Mouse (Mus musculus) hematopoietic stem cell, adult 5-6 weeks (primary cell): ENCODE measurements around the gene Trex1. TPM values are rescaled to one million over a fixed set of nuclear protein-coding genes. Genes with fewer than 3 reads are reported as not detected.

Experiments used
- ATAC-seq, 2 experiments: fragments of 125-278 bp in 1 of 2; replicated peaks in 1 of 2; 2 replicates each; pipeline ENCODE4 v1.8.0; 2016 to 2017; ENCODE audit warnings: inconsistent platforms in 2 of 2, mild to moderate bottlenecking in 2 of 2, moderate number of reproducible peaks in 2 of 2, low read depth in 1 of 2, moderate TSS enrichment in 1 of 2; ENCODE audit not compliant: low FRiP score in 2 of 2, poor library complexity in 2 of 2, severe bottlenecking in 2 of 2, insufficient read depth in 1 of 2, low TSS enrichment in 1 of 2
- total RNA-seq: library from RNA; stranded (forward); fragments of 172-1452, 232-1000 nt; gene quantifications from 2 replicates; pipeline ENCODE4 v1.2.3, GENCODE M21; 2017

The Trex1 gene
- total RNA-seq, 1 experiment from 2014 or later: 5.9 TPM

GRCm38 (mm10) chr9:109093786-109094552, 34.4 kb upstream of the Trex1 start:
- ATAC-seq: no peak

DNA sequence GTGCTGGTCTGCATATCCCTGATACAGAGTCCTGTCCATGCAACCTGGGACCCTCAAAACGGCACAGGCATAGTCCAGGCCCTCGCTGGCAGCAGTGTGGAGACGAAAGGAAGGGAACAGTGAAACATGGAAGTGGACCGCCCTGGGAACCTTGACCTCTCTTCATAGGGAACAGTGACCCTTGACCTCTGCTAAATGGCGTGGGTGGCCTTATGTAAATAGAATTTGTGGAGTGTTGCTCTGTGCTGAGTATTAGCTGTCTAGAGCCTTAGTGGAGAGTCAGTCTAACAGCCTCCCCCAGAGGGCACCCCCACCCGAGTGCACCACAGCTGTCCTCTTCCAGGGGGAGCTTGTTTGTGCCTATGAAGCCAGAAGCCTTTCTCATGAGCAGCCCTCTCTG, 33.3 kb upstream of the Trex1 start:
- no peak for ATAC-seq

DNA sequence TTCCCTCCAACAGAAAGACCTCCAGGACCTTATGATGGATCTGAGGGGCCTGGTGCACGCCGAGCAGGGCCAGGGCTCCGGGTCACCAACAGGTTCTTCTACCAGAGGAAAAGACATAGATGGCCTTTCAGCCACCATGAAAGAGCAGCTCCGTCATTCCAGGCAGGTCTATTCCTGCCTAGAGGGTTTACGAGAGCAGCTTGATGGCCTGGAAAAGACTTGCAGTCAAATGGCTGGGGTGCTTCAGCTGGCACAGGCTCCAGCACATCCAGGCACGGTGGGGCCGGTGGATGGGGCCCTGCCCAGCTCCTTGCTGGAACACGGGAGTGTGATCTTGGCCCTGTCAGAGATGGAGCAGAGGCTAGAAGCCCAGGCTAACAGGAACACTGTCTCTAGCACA, 32.3 kb upstream of the Trex1 start:
- no peak for ATAC-seq

- ATAC-seq: no peak
These were observed 30.9 kb upstream of the Trex1 start for GRCm38 (mm10) chr9:109090446-109090845.

DNA sequence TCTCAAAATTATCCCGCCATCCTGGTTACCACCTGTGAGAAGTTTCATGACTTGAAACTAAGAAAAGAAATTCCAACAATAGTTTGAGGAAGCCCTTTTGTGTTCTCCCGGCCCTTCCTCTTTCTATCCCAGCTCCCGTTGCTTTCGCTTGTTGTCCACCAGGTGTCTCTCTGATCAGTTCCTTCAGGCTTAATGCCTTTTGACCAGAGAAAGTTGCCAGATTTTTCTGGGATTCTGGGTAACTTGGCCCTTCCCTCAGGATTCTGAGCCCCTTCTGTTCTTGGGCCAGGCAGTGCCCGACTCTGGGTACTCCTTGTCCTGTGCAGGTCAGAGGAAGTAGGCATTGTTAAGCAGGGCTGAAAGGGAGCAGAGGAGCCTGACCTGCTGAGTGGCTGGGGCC, 28.5 kb upstream of the Trex1 start:
- ATAC-seq: peak in 1 of 2 experiments; percentile 40; a peak in 1 of 4 replicates

DNA sequence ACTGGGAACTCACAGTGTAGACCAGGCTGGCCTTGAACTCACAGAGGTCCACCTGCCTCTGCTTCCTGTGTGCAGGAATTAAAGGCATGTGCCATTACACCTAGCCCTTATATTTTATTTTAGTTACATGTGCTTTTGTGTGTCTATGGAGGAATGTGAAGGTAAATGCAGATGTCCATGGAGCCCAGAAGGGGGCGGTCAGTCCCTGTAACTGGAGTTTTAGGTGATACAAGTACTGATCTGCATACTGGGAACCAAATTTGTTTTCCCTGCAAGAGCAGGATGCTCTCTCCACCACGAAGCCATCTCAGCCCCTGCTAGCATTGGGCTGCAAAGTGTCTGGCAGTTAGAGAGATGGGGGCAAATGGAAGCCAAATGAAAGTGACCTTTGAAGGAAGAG, 25.4 kb upstream of the Trex1 start:
- no peak for ATAC-seq

DNA sequence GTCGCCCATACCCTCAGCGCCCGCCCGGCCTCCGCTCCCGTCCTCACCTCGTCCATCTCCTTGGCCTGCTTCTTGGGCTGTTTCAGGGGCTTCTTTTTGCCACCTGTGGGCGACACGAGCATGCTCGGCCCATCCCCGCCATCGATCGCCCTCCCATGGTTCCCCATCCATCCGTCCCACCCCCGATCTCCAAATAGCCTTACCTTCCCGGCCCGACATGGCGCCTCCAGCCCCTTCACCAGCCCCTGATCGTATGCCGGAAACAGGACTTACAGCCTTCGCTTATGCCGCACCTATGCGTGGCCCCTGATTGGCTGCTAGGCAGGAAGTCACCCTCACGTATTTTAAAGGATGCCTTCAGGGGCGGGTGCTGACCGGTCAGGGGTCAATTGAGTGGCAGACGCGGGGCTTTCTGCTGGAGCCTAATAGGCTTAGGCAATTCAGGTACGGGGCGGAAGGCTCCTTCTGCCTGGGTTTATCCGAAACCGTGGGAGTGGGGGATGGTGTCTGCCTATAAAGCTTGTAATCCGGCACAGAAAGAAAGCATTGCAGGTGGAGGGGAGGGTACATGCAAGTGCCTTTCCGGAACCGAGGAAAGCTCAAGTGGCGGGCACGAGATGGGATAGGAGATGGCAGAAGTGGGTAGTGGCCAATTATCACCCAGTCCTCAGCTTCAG, 22.7 kb upstream of the Trex1 start, which contains the start of the genes Ccdc51 and Tma7:
Gene Ccdc51 (plus strand): TSS at position 370 of the 677 bp plus-strand sequence.
Gene Tma7 (minus strand): TSS at position 464 of the 677 bp plus-strand sequence.
- ATAC-seq: peak; percentile 98 to 99

DNA sequence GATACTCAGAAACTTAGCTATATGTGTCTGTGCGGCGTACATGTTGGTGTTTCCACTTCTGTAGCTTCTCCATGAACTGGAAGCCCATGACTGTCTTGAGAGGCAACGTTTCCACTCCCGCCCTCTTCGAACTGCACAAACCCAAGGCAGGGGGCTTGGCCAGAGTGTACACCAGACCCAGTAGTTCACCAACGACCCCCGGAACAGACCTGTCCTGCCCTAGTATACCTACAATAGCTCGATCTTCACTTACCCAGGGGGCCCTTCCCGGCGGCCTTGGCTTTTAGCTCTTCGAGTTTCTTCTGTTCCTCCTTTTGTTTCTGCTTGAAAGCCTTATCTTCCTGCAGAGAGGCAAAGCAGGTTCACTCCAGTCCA, 22.2 kb upstream of the Trex1 start:
- ATAC-seq: no peak

DNA sequence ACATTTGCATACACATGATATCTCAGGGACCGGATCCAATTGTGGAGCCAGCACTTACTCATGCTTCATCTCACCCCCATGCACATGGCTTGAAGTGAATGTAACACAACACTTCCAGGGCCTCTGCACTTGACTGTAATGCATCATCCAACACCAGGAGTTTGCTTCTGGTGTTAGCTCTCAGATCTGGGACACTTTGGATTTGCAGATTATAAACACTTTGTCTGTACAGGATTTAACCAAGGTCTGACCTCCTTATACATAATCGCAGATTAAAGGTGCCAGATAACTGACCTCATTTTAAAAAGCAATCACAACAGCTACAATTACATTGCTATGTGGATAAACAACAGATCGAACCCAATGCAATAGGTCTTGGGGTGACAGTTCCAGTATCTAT, 21.0 kb upstream of the Trex1 start:
- ATAC-seq: no peak

DNA sequence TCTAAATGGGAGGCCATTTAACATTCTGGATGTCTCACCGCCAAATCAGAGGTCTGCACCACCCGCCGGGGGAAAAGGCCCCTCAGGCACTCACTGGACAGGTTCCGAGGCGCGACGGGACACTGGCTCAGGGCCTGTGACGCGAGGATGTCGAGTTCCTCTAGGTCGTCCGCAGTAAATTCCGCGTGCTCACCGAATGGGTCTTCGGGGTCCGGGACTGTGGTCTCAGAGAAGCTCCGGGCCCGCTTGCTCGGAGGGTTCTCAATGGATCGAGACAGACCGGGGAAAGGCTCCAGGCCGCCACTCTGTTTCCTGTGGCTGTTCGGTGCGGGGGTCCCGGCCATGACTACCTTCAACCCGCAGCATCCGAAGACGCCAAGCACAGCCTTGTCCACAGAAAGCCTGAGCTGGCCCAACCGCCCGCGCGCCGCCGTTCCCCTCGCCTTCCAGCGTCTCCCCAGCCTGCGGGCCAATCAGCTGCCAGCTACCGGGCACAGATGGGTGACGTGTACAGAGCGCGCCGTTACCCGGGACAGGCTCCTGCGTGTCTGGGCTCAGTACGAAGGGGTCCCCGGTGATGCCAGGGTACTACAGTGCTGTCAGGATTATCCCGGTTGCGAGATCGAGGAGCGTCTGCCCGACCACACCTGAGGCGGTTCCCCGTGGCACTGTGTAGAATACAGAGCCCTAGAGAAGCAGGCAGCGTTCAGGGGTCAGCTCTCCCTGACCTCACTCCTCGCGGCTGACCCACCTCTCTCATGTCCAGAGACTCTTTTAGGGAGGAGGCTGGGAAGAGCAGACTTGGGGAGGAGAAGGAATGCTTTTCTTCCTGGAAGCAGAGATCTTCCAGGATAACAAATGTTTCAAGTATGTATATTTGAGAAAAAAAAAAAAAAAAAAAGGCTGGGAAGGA, 14.4 kb upstream of the Trex1 start, which contains the start of gene Atrip:
Gene Atrip (minus strand): TSS at position 464 of the 913 bp plus-strand sequence.
- ATAC-seq: peak; percentile 99 to 100

DNA sequence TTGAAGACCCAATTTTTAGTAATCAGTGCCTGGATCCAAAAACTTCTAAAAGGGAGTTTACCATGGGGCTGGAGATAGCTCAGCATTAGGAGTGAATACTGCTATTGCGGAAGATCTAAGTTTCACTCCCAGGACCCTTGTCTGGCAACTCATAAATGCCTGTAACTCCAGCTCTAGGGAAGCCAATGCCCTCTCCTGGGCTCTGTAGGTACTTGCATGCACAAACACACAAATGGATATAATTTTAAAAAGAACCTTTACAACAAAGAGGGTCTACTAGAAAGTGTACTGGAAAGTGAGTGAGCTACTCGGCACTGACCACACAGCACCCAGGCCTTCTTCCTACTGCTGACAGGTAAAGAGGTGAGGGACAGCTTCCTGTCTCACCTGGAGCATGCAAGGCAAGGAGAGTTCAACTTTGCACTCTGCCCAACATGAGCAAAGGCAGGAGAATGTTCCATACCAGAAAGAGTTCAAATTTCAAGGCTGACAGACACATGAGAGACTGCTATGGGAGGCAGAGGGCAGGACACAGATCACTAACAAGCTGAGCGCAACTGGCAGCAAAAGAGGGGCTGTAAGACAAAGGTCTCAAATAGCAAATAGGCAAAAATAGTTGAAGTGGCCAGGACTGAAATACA, 8.7 kb upstream of the Trex1 start:
- ATAC-seq: no peak

- no peak for ATAC-seq
These were observed 1.4 kb upstream of the Trex1 start for GRCm38 (mm10) chr9:109060898-109061295.

- ATAC-seq: no peak
These were observed 807 bp upstream of the Trex1 start for GRCm38 (mm10) chr9:109060184-109060897.

GRCm38 (mm10) chr9:109058006-109058765, 1.3 kb downstream of the Trex1 start:
- ATAC-seq: no peak

DNA sequence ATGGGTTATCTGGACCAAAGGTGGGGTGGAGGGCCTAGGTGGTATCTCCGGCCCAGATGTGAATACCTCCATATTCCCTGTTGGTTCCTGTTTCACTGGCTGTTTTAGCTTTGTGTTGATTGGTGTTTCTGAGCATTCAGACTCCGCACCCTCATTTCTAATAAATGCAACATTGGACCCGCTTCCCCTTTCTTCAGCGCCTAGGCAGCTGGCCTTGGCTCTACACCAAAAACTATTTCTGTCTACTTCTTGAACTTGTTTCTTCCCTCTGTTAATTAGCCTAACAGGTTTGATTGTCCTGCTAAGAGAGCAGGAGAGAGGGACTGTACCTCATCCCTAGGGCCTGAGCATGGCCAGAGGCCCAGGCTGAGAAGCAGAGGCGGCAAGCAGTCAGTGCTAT, 2.0 kb downstream of the Trex1 start:
- ATAC-seq: no peak

- no peak for ATAC-seq
These were observed 2.6 kb downstream of the Trex1 start for GRCm38 (mm10) chr9:109056916-109057315.
